Mouse (Mus musculus) hindbrain, embryonic 11.5 days (tissue): Measurements from ENCODE around the gene Snap91. TPM values are rescaled to one million over a fixed set of nuclear protein-coding genes. Genes with fewer than 3 reads are reported as not detected.

Experiments
- ATAC-seq: fragments of 200-750 bp; cut with Nextera tagmentation; 2 replicates; pipeline ENCODE4 v1.8.0; 2017; ENCODE audit warnings: mild to moderate bottlenecking, moderate TSS enrichment, moderate library complexity; ENCODE audit not compliant: low FRiP score
- DNase-seq: peaks from one replicate; pipeline ENCODE4 v3.0.0-alpha.2; 2015; ENCODE audit warnings: low spot score
- H3K27ac ChIP-seq: fragments of 300-500 bp; sonication (generic); 2 replicates; pipeline ENCODE4 v1.5.1; 2014; ENCODE audit warnings: mild to moderate bottlenecking, low read depth, low read length
- H3K27me3 ChIP-seq: fragments of 300-500 bp; sonication (generic); 2 replicates; pipeline ENCODE4 v1.6.1; 2014; ENCODE audit warnings: mild to moderate bottlenecking, low read length, moderate library complexity, mixed read lengths; ENCODE audit not compliant: control insufficient read depth, insufficient read depth
- H3K36me3 ChIP-seq: fragments of 300-500 bp; sonication (generic); 2 replicates; pipeline ENCODE4 v1.6.1; 2014; ENCODE audit warnings: mild to moderate bottlenecking, low read length, moderate library complexity, mixed read lengths; ENCODE audit not compliant: control insufficient read depth, insufficient read depth
- H3K4me1 ChIP-seq: fragments of 300-500 bp; sonication (generic); replicated peaks from 2 replicates; pipeline ENCODE4 v1.6.1; 2014; ENCODE audit warnings: low read length, mixed read lengths; ENCODE audit not compliant: control insufficient read depth, insufficient read depth
- H3K4me2 ChIP-seq: fragments of 300-500 bp; sonication (generic); replicated peaks from 2 replicates; pipeline ENCODE4 v1.6.1; 2014; ENCODE audit warnings: mild to moderate bottlenecking, low read depth, low read length
- H3K4me3 ChIP-seq: fragments of 300-500 bp; sonication (generic); 2 replicates; pipeline ENCODE4 v1.5.1; 2014; ENCODE audit warnings: low read depth, low read length
- H3K9ac ChIP-seq: fragments of 300-500 bp; sonication (generic); 2 replicates; pipeline ENCODE4 v1.6.1; 2014; ENCODE audit warnings: low read depth, low read length
- H3K9me3 ChIP-seq: fragments of 300-500 bp; sonication (generic); 2 replicates; pipeline ENCODE4 v1.6.1; 2016; ENCODE audit warnings: low read length; ENCODE audit not compliant: control insufficient read depth
- WGBS: fragments of 180-500 bp; shearing (Covaris S2); extraction: QIAGEN DNeasy Blood & Tissue Kit; methylation state at CpG from one replicate; pipeline ENCODE4 v1.1.7; 2014; 5-methylcytosine and 5-hydroxymethylcytosine counted together
- polyA plus RNA-seq: library from polyadenylated mRNA; unstranded; fragments of >200 nt; fragmentation: Nextera tagmentation; extraction: Ambion mirVana; gene quantifications from 2 replicates; pipeline ENCODE4 v1.2.1, GENCODE M21; 2014

Gene Snap91
- polyA plus RNA-seq, 1 experiment from 2014 or later: 17.4 TPM

DNA sequence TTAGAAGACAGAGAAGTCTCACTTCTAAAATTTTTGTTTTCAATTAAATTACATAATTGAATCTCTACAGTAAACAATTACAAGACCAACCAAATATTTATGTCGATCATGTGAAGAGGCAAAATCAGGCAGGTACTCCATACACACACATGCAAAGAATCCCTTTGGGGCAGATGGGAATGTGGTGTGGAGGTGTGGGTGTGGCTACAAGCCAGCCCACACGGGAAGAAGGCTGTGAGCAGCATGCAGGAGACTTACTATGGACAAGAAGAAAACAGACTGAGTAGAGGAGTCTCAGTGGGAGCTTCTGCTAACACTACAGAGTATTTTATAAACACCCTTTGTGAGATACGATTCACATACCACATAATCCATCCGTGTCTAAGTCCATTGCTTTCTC, 102.2 kb downstream of the Snap91 start:
- no peak overlapping the region for H3K4me3 ChIP-seq
- WGBS: 72% methylated on average over 4 of the region's 4 CpGs
- H3K27me3 ChIP-seq: no peaks in the 10 kb centered on the region
- no peaks in the 10 kb centered on the region for H3K36me3 ChIP-seq
- H3K9ac ChIP-seq: no peak overlapping the region
- H3K9me3 ChIP-seq: no peaks in the 10 kb centered on the region
- H3K4me2 ChIP-seq: no peak overlapping the region
- DNase-seq (no peak), ATAC-seq (no peak)
- H3K4me1 ChIP-seq: no peaks in the 10 kb centered on the region
- no peak overlapping the region for H3K27ac ChIP-seq

DNA sequence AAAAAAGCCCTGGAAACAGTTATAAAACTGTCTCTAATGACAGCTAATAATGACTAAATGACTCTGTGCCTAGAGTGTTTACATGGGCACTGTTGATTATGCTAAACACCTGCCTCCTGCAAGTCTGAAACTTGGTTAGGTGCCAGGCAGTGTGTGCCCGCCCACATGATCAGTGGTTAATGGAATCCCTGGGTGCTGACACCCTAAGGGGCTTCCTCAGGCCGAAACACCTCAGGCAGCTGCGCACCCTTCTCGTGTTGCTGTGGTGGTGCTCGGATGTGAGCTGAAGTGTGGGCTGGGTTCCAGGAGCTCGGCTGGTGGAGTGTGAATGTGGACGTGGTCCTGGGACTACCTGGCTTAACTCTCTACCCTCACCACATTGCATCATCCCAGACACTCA, 103.1 kb downstream of the Snap91 start:
- H3K4me1 ChIP-seq: no peaks in the 10 kb centered on the region
- H3K27ac ChIP-seq: no peak overlapping the region
- no peaks in the 10 kb centered on the region for H3K9me3 ChIP-seq
- no peak overlapping the region for H3K4me3 ChIP-seq
- H3K36me3 ChIP-seq: no peaks in the 10 kb centered on the region
- no peak overlapping the region for H3K9ac ChIP-seq
- ATAC-seq: no peak
- H3K4me2 ChIP-seq: no peak overlapping the region
- DNase-seq: no peak
- 78% methylated on average over 7 of the region's 7 CpGs for WGBS
- no peaks in the 10 kb centered on the region for H3K27me3 ChIP-seq

DNA sequence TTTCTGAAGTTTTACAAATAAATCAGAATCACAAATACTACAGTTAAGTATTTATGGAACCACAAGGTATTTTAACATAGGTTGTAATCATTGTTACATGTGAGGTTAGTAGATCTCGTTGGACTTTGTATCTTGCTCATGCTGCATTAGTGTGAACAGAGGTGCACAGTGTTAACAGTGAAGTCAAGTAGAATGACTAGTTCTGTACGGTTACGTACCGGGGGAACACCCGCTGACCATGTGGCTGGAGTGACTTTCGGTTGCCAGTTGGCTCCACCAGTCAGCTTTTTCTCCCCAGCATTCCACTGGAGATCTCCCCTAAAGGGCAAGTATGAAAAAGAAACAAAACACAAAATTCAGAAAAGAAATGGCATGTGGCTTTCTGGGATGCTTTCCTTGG, 105.1 kb downstream of the Snap91 start:
- Histone ChIP-seq H3K9ac (no peak overlapping the region), H3K36me3 (no peaks in the 10 kb centered on the region), H3K27me3 (no peaks in the 10 kb centered on the region), H3K27ac (no peak overlapping the region), H3K4me3 (no peak overlapping the region), H3K4me1 (no peaks in the 10 kb centered on the region), H3K4me2 (no peak overlapping the region), H3K9me3 (no peaks in the 10 kb centered on the region)
- no peak for ATAC-seq
- 93% methylated on average over 6 of the region's 6 CpGs for WGBS
- DNase-seq: no peak

DNA sequence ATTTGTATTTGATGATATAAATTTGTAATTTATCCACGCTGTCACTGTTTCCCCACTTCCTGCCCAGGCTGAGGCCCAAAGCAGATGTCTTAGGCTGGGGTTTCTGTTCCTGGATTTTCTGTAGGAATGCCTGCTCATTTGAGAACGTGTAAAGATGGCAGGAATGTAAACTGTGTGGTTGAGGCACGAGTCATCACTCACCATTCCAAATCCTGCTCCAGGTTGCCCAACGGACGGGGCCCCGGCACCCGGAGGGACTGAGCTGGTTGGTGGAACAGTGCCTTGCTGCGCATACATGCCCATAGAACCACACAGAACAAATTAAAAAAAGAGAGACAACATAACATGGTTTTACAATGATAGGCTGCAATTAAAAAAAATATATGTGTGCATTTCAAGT, 106.5 kb downstream of the Snap91 start:
- Histone ChIP-seq H3K4me3 (no peak overlapping the region), H3K4me2 (no peak overlapping the region), H3K9ac (no peak overlapping the region), H3K27ac (no peak overlapping the region), H3K9me3 (no peaks in the 10 kb centered on the region), H3K27me3 (no peaks in the 10 kb centered on the region), H3K36me3 (no peaks in the 10 kb centered on the region), H3K4me1 (no peaks in the 10 kb centered on the region)
- no peak for ATAC-seq
- WGBS: 91% methylated on average over 8 of the region's 8 CpGs
- no peak for DNase-seq

DNA sequence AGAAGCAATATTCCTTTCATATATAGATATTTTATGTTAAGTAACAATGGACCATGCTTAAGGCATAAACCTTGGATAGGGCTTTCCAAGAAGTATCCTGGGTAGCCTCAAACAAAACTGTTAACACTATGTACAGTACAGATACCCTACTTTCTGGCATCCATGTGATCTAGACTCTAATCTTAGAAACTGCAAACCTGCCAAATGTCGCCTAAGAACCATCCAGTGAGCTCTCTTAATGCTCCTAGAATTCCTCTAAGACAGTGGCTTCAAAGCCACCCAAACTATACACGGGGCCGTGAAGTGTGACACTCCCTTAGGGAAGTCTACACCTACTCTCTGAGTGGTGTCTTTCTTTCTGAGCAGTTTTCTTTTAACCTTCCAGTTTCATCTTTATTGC, 107.6 kb downstream of the Snap91 start:
- Histone ChIP-seq H3K27me3 (no peaks in the 10 kb centered on the region), H3K27ac (no peak overlapping the region), H3K4me1 (no peaks in the 10 kb centered on the region), H3K9ac (no peak overlapping the region), H3K9me3 (no peaks in the 10 kb centered on the region), H3K36me3 (no peaks in the 10 kb centered on the region), H3K4me2 (no peak overlapping the region), H3K4me3 (no peak overlapping the region)
- DNase-seq: no peak
- WGBS: 90% methylated on average over 3 of the region's 3 CpGs
- ATAC-seq: no peak

DNA sequence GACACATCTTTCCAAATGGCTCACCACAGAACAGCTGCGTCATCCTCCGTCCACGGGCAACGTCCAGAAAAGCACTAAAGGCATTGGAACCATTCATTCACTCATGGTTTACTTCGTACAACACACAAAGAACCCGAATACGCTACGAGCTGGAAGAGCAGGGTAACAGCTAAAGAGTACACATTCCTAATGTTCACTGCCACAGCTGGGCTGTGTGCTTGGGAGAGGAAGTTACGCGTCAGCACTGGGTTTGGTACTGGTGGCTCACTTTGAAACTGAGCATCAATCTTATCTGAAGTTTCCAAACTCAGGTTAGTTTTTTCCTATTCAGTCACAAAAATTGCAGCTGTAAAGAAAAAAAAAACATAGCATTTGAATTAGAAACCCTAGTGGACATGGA, 113.5 kb downstream of the Snap91 start:
- 78% methylated on average over 10 of the region's 10 CpGs for WGBS
- no peaks in the 10 kb centered on the region for H3K27me3 ChIP-seq
- H3K36me3 ChIP-seq: no peaks in the 10 kb centered on the region
- no peak for DNase-seq
- no peaks in the 10 kb centered on the region for H3K4me1 ChIP-seq
- no peak for ATAC-seq
- no peak overlapping the region for H3K4me3 ChIP-seq
- no peak overlapping the region for H3K9ac ChIP-seq
- H3K4me2 ChIP-seq: no peak overlapping the region
- H3K9me3 ChIP-seq: no peaks in the 10 kb centered on the region
- H3K27ac ChIP-seq: no peak overlapping the region

- Histone ChIP-seq H3K4me2 (no peak overlapping the region), H3K9ac (no peak overlapping the region), H3K4me3 (no peak overlapping the region), H3K9me3 (no peaks in the 10 kb centered on the region), H3K27ac (no peak overlapping the region), H3K27me3 (no peaks in the 10 kb centered on the region), H3K36me3 (no peaks in the 10 kb centered on the region), H3K4me1 (no peaks in the 10 kb centered on the region)
- DNase-seq (no peak), ATAC-seq (no peak)
- whole genome bisulfite sequencing: 54% methylated on average over 2 of the region's 2 CpGs
Measured at GRCm38 (mm10) chr9:86764002-86764401, 116.5 kb downstream of the Snap91 start.

DNA sequence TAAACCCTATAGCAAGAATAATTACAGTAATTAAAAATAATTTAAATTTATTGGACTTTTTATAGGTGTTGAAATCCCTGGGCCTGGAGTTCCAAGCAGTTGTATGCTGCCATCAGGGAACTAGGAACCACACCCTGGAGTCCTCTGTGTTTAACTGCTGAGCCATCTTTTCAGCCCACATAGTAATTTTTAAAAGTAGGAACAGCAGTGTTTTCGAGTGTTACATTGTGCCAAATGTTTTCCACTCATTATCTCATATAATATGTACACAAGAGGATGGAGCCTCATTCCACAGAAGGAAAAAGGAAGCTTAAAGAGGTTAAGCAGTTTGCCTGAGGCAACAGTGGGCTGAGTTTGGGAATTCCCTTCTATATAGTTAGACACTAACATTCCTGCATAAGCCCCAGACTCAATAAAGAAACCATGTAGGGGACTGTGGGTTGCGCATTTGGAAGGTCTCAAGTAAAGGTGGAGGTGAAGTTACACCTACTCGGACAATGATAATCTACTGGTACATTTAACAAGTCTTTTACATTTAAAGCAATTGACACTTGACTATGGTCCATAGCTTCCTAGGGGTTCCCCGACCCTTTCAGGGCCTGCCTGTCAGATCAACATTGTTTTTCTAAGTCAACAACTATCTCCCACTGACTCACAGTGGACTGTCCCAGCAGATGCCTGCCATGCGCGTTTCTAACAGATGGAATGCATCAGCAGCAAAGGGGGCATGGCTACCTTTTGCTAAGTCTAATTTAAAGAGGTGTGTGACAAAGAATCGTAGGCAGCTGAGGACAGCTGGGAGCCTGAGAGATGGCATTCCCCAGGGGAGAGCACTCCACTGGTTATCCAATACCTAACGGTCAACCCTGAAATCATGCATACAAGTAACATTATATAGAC, 117.7 kb downstream of the Snap91 start:
- Histone ChIP-seq H3K4me2 (no peak overlapping the region), H3K4me1 (no peaks in the 10 kb centered on the region), H3K9ac (no peak overlapping the region), H3K36me3 (no peaks in the 10 kb centered on the region), H3K4me3 (no peak overlapping the region), H3K27me3 (no peaks in the 10 kb centered on the region), H3K27ac (no peak overlapping the region), H3K9me3 (no peaks in the 10 kb centered on the region)
- DNase-seq (no peak), ATAC-seq (no peak)
- 57% methylated on average over 8 of the region's 8 CpGs for WGBS

- peak; percentile 51; the same call in 1 of the 2 replicates for ATAC-seq
- Histone ChIP-seq H3K27me3 (no peaks in the 10 kb centered on the region), H3K9ac (no peak overlapping the region), H3K4me3 (no peak overlapping the region), H3K9me3 (no peaks in the 10 kb centered on the region), H3K4me2 (no peak overlapping the region), H3K27ac (no peak overlapping the region), H3K36me3 (no peaks in the 10 kb centered on the region), H3K4me1 (no peaks in the 10 kb centered on the region)
- DNase-seq: peak; percentile 60
- WGBS: 43% methylated on average over 13 of the region's 13 CpGs
Measured at GRCm38 (mm10) chr9:86745926-86746581, 134.4 kb downstream of the Snap91 start.
